Mouse (Mus musculus) olfactory bulb, adult 2 months (tissue): ENCODE measurements around the gene Trp53bp2.

Source experiments
- CTCF ChIP-seq: fragments of 200-500 bp; IDR thresholded peaks from 2 replicates; pipeline ENCODE4 v1.5.1; 2012; ENCODE audit warnings: low read depth, mild to moderate bottlenecking, low read length, moderate library complexity; ENCODE audit not compliant: insufficient read depth
- POLR2A ChIP-seq: fragments of 200-500 bp; IDR thresholded peaks from 2 replicates; pipeline ENCODE4 v1.6.1; 2012; ENCODE audit warnings: mild to moderate bottlenecking, low read depth, low read length, moderate library complexity; ENCODE audit not compliant: insufficient read depth

GRCm38 (mm10) chr1:182475005-182475796 lies 66.2 kb downstream of the Trp53bp2 start:
- TF ChIP-seq CTCF, result no peak
- TF ChIP-seq POLR2A, result no peak
